Mouse (Mus musculus): Measurements from ENCODE around the gene Kif20b.

- TF ChIP-seq CTCF (conservative IDR thresholded peaks at IDR 0.05; ENCODE audit: insufficient read depth, insufficient read length, low read depth, low read length) (no peak), POLR2A (IDR thresholded peaks at IDR 0.05; ENCODE audit: low read depth, low read length) (no peak)
Measured at GRCm38 (mm10) chr19:35017474-35018208, 95.5 kb downstream of the Kif20b start.

Data from kidney, adult 2 months (tissue).